Mouse (Mus musculus) intestine, embryonic 16.5 days (tissue): ENCODE results near the gene Pcna. TPM values are rescaled to one million over a fixed set of nuclear protein-coding genes. Genes with fewer than 3 reads are reported as not detected.
"Not testable (repeated sequence)": the region's sequence is repeated elsewhere in the genome, so short reads cannot be mapped to it uniquely, and the experiment has no call there.

ENCODE experiments used
- ATAC-seq: fragments of 200-750 bp; cut with Nextera tagmentation; 2 replicates; pipeline ENCODE4 v1.8.0; 2017; ENCODE audit warnings: moderate TSS enrichment, moderate library complexity
- H3K27ac ChIP-seq: fragments of 300-500 bp; sonication (generic); 2 replicates; pipeline ENCODE4 v1.5.1; 2014; ENCODE audit warnings: mild to moderate bottlenecking, low read length
- H3K27me3 ChIP-seq: fragments of 300-500 bp; sonication (generic); replicated peaks from 2 replicates; pipeline ENCODE4 v1.6.1; 2014; ENCODE audit warnings: low read length, control low read depth, mixed read lengths; ENCODE audit not compliant: control insufficient read depth, insufficient read depth
- H3K36me3 ChIP-seq: fragments of 300-500 bp; sonication (generic); 2 replicates; pipeline ENCODE4 v1.6.1; 2014; ENCODE audit warnings: low read length, control low read depth; ENCODE audit not compliant: control insufficient read depth, insufficient read depth
- H3K4me1 ChIP-seq: fragments of 300-500 bp; sonication (generic); 2 replicates; pipeline ENCODE4 v1.6.1; 2014; ENCODE audit warnings: low read length, control low read depth, mixed read lengths; ENCODE audit not compliant: control insufficient read depth, insufficient read depth
- H3K4me2 ChIP-seq: fragments of 300-500 bp; sonication (generic); 2 replicates; pipeline ENCODE4 v1.6.1; 2014; ENCODE audit warnings: low read depth, low read length, control low read depth
- H3K4me3 ChIP-seq: fragments of 300-500 bp; sonication (generic); 2 replicates; pipeline ENCODE4 v1.5.1; 2014; ENCODE audit warnings: mild to moderate bottlenecking, low read length
- H3K9ac ChIP-seq: fragments of 300-500 bp; sonication (generic); 2 replicates; pipeline ENCODE4 v1.6.1; 2014; ENCODE audit warnings: low read depth, low read length
- H3K9me3 ChIP-seq: fragments of 300-500 bp; sonication (generic); 2 replicates; pipeline ENCODE4 v1.6.1; 2016; ENCODE audit warnings: low read length, control low read depth; ENCODE audit not compliant: control insufficient read depth
- WGBS: fragments of 180-500 bp; shearing (Covaris S2); extraction: QIAGEN DNeasy Blood & Tissue Kit; methylation state at CpG from one replicate; pipeline ENCODE4 v1.1.7; 2014; 5-methylcytosine and 5-hydroxymethylcytosine counted together
- polyA plus RNA-seq: library from polyadenylated mRNA; unstranded; fragments of >200 nt; fragmentation: Nextera tagmentation; extraction: Ambion mirVana; gene quantifications from 2 replicates; pipeline ENCODE4 v1.2.1, GENCODE M21; 2015

Gene Pcna
- polyA plus RNA-seq, 1 experiment from 2014 or later: 217 TPM

GRCm38 (mm10) chr2:132286376-132287076, 33.4 kb upstream of the Pcna start:
- Histone ChIP-seq H3K36me3 (no peaks in the 10 kb centered on the region), H3K9ac (no peak overlapping the region), H3K9me3 (no peaks in the 10 kb centered on the region), H3K4me1 (peaks cover 21% of the 10 kb centered on the region), H3K4me2 (no peak overlapping the region), H3K27ac (no peak overlapping the region), H3K27me3 (no peaks in the 10 kb centered on the region), H3K4me3 (no peak overlapping the region)
- ATAC-seq: no peak
- 87% methylated on average over 9 of the region's 9 CpGs for WGBS

DNA sequence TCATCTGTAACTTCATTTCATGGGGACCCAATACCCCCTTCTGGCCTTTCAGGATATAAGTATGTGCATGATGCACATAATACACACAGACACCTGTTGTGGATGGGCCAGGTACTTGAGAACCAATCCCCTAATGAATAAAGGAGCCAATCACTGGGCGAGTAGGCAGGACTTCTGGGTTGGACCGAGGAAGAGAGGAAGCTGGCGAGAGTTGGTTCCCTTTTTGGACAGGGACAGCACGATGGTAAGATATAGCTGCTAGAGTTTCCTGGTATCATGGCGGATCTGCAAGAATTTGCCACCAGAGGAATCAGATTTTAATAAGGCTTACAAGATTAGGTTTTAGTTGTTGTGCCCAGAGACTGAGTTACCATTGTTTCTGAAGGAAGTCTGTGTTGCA, 32.6 kb upstream of the Pcna start:
- not testable (repeated sequence) for H3K4me2 ChIP-seq, H3K9me3 ChIP-seq, H3K9ac ChIP-seq, H3K36me3 ChIP-seq, H3K27me3 ChIP-seq, H3K4me3 ChIP-seq, ATAC-seq
- H3K27ac ChIP-seq: peak overlapping the region; percentile 46
- H3K4me1 ChIP-seq: peaks cover 23% of the 10 kb centered on the region
- 87% methylated on average over 5 of the region's 5 CpGs for WGBS

GRCm38 (mm10) chr2:132284492-132285139, 31.5 kb upstream of the Pcna start:
- Histone ChIP-seq H3K4me2 (no peak overlapping the region), H3K27ac (peak overlapping the region; percentile 65), H3K36me3 (no peaks in the 10 kb centered on the region), H3K4me1 (peaks cover 19% of the 10 kb centered on the region), H3K9ac (no peak overlapping the region), H3K27me3 (no peaks in the 10 kb centered on the region), H3K9me3 (no peaks in the 10 kb centered on the region), H3K4me3 (no peak overlapping the region)
- 50% methylated on average over 12 of the region's 12 CpGs for WGBS
- ATAC-seq: peak; percentile 55

- Histone ChIP-seq H3K4me2 (no peak overlapping the region), H3K9ac (0 out of 2 replicates have a peak overlapping the region, but pooled peaks have one; percentile 3), H3K4me1 (peaks cover 19% of the 10 kb centered on the region), H3K27ac (peak overlapping the region; percentile 70), H3K36me3 (no peaks in the 10 kb centered on the region), H3K27me3 (no peaks in the 10 kb centered on the region), H3K4me3 (no peak overlapping the region; the same call in 1 of the 2 replicates), H3K9me3 (no peaks in the 10 kb centered on the region)
- 64% methylated on average over 15 of the region's 15 CpGs for WGBS
- peak; percentile 82 for ATAC-seq
Measured at GRCm38 (mm10) chr2:132283236-132284070, 30.3 kb upstream of the Pcna start.

DNA sequence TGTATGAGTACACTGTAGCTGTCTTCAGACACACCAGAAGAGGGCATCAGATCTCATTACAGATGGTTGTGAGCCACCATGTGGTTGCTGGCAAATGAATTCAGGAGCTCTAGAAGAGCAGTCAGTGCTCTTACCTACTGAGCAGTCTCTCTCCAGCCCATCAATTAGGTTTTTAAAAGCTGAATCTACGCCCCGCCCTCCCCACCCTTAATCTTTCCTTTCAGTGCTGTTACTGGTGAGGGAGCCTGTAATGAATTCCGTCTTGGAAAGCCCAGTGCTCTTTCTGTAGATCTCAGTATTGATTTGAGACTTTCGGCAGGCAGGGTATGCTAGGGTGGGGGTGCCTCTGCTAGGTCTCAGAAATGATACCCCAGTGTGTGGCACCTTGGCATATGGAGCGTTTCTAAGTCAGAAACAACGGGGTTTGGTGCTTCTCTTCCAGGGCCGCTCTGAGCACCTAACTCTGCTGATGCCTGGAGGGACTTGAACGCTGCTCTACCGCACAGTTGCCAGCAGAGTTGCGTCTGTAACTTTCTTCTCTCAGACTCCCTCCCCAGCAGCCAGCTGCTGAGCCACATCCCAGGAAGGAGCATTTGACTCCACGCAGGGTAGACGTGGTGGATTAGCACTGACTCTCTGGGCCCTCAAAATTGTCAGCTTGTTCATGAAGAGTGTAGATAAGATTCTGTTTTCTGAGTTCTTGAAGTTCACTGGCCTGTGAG, 29.5 kb upstream of the Pcna start:
- Histone ChIP-seq H3K9me3 (no peaks in the 10 kb centered on the region), H3K27ac (peak overlapping the region; percentile 70), H3K4me3 (no peak overlapping the region; the same call in 1 of the 2 replicates), H3K27me3 (no peaks in the 10 kb centered on the region), H3K9ac (no peak overlapping the region), H3K4me1 (peaks cover 19% of the 10 kb centered on the region), H3K36me3 (no peaks in the 10 kb centered on the region), H3K4me2 (0 out of 2 replicates have a peak overlapping the region, but pooled peaks have one; percentile 2)
- peak; percentile 43 for ATAC-seq
- WGBS: 45% methylated on average over 12 of the region's 12 CpGs

- H3K9me3 ChIP-seq: no peaks in the 10 kb centered on the region
- no peaks in the 10 kb centered on the region for H3K27me3 ChIP-seq
- no peak overlapping the region for H3K4me3 ChIP-seq
- H3K9ac ChIP-seq: no peak overlapping the region
- ATAC-seq: no peak
- H3K27ac ChIP-seq: no peak overlapping the region; the same call in 1 of the 2 replicates
- H3K4me1 ChIP-seq: peaks cover 19% of the 10 kb centered on the region
- 71% methylated on average over 10 of the region's 10 CpGs for WGBS
- H3K4me2 ChIP-seq: no peak overlapping the region
- no peaks in the 10 kb centered on the region for H3K36me3 ChIP-seq
Measured at GRCm38 (mm10) chr2:132281560-132282452, 28.7 kb upstream of the Pcna start.

- Histone ChIP-seq H3K4me2 (no peak overlapping the region), H3K4me3 (no peak overlapping the region), H3K9me3 (no peaks in the 10 kb centered on the region), H3K9ac (no peak overlapping the region), H3K36me3 (no peaks in the 10 kb centered on the region), H3K4me1 (peaks cover 19% of the 10 kb centered on the region), H3K27ac (no peak overlapping the region), H3K27me3 (no peaks in the 10 kb centered on the region)
- WGBS: 89% methylated on average over 10 of the region's 10 CpGs
- no peak for ATAC-seq
Measured at GRCm38 (mm10) chr2:132280518-132281120, 27.5 kb upstream of the Pcna start.

DNA sequence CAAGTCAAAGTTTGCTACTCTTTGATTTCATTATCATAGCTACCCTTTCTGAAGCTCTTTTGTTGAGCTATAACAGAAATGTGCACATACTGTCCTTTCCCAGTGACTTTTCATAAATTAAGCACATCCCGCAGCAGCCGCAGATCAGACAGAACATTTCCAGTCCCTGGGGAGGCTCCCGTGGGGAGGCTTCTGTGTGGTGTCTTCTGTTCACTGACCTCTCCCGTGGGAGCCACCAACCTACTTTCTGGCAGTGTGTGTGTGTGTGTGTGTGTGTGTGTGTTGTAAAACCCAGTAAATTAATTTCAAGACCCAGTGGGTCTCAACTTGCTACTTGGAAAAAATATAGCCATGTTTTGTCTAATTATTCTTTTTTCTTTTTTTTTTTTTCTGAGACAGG, 26.9 kb upstream of the Pcna start:
- H3K27me3 ChIP-seq: no peaks in the 10 kb centered on the region
- H3K9ac ChIP-seq: no peak overlapping the region
- no peak overlapping the region for H3K4me3 ChIP-seq
- H3K9me3 ChIP-seq: no peaks in the 10 kb centered on the region
- WGBS: 49% methylated on average over 4 of the region's 4 CpGs
- H3K4me2 ChIP-seq: no peak overlapping the region
- H3K27ac ChIP-seq: no peak overlapping the region
- H3K36me3 ChIP-seq: no peaks in the 10 kb centered on the region
- peaks cover 19% of the 10 kb centered on the region for H3K4me1 ChIP-seq
- no peak for ATAC-seq
